Mouse (Mus musculus) heart, adult 11 months (tissue): ENCODE data around the gene Srsf9.
A peak's percentile ranks its signal among the peaks of the same experiment; 100 is the strongest.

Experiments
- DNase-seq: peaks from one replicate; pipeline ENCODE4 v3.0.0; 2022

Srsf9 gene

DNA sequence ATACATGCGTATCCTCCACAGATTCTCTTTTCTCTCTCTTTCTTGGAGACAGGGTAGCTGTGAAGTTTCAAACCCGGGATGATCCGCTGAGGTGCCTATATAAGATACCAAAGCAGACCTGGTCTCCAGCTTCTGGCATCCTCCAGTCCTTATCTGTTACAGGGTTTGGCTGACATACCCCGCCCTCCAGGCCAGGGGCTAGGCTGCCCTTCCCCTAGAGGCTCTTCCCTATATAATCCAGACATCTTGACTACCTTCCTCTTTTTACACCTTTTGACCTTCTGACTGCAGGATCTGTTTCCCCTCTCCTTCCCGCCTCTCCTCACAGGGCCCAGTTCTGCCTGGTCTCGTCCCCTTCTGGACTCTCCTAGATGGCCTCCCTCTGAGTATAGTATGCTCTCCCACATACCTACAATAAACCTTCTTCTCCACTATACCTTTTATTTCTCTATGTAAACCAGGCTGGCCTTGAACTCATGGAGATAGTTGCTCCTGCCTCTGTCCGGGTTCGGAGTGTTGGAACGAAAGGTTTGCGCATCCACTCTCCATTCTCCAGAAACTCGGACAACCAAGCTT is 633 bp upstream of the Srsf9 start:
- DNase-seq, result no peak

DNA sequence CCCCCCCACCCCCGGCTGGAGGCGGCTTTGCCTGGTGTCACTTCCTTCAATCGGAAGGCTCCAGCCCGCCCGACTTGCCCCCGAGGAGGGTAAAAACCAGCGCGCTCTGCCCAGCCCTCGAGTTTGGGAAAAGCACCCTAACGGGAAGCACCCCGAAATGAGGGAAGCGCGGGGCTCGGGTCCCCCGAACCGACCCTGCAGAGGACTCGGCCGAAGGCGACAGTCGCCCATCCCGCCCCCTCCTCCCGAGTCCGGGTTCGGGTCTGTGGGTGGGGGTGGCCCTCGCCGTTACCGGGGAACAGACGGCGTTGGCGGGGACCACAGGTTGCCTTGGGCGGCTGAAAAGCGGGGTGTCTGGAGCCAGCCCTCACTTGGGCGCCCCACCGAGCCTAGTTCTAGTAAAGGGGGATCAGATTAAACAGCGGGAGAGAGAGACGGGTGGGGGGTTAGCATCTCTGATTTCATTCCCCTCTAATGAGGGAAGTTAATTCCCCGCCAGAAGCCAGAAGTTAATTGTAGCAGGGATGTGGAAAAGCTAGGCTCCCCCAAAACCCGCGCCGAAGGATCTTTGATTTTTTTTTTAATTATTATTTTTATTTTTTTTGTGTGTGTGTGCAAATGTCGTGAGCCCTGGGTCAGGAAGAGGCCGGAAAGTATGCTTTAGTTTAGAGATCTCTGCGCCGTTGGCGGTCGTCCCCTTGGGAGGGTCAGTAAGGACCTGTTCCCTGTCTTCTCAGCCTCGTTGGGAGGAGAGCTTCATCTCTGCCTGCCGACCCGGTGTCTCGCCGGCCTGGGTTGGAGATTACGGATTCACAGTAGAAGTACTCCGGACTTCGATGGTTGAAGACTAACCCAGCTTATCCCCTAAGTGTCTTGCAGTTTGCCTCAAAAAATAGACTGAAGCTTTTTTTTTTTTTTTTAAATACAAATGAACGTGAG is 902 bp downstream of the Srsf9 start:
- DNase-seq, result peak; percentile 95

DNA sequence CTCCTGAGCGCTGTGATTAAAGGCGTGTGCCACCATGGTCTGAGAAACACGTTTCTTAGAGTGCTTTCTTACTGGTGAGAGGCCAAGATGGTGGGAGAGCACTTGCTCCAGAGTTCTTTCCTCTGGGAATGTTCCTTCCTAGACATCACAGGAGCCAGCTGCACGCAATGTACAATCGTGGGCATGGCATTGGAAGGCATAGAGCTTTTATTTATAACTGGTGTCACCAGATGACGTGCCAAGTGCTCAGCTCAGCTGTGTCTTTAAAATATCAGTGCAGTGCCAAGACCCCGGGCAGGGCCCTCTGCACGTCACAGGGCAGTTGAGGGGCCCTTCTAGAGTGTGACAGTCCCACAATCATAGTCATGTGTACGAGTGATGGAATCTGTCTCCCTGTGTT is 4.0 kb downstream of the Srsf9 start:
- DNase-seq, result peak; percentile 93

DNA sequence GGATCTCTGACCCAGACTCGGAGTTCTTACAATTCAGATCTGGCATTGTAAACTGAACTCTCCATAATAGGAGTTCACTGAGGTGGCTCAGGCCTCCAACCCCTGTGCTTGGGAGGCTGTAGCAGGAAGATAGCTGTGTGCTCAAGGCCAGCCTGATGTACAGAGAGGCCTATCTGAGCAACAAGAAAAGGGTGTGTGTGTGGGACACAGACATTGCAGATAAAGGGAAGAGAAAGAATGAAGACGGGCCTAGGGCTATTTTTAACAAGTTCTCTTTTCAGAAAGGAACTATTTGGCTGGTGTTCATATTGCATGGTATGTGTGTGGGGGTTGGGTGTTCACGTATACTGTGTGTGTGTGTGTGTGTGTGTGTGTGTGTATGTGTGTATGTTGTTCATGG is 6.6 kb downstream of the Srsf9 start:
- DNase-seq, result no peak

DNA sequence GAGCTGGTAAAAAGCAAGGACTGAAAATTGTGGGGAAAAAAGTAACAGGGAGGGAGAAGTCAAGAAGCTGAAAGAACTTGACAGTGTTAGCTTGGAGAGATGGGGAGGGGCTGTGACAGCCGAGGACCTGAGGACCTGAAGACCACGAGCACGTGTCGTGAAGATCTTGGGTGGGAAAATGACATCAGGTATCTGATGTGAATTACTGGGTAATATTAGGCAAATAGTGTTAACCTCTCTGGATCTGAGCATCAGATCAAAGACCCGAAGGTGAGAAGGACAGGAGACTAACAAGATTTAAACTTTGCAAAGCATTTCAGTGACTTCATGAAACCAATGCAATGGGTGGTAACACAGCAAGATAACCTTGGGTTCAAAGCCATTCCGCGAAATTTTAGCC is 13.0 kb downstream of the Srsf9 start:
- no peak for DNase-seq

DNA sequence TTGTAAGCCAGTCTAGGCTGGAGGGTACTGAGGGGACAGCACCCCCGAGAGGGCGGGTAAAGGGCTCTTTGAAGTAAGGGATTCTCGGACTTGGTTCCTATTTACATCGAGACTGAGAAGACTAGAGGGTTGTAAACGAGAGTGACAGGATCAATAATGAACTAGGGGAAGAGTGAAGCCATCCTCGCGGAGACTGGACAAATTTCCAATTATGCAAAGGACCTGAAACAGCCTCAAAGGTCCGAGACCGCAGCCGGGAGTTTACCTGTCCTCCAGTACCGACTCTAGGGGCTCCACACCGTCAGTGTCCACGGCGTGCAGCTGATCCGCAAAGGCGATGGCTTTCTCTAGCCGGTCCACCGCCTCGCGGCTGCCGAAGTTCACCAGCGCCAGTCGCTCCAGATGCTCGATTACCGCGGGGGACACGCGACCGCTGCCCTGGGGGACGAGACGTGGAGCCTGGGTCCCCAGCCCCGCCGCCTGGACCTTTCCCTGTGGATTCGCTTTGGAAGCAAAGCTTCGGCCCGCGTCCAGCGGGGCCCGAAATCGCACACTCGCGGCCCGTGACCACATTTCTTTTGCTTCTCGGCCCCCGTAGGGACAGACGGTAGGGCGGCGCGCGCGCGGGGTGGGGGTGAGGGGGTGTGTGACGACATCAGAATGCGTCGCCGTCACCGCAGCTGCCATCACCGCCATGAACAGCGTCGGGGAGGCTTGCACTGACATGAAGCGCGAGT is 13.8 kb downstream of the Srsf9 start, which contains the start of the genes Gatc and Triap1:
Gene Gatc, minus strand, starts transcription at position 602 of the 737 bp plus-strand sequence.
Gene Triap1, plus strand, starts transcription at position 649 of the 737 bp plus-strand sequence.
- DNase-seq, result peak; percentile 99

DNA sequence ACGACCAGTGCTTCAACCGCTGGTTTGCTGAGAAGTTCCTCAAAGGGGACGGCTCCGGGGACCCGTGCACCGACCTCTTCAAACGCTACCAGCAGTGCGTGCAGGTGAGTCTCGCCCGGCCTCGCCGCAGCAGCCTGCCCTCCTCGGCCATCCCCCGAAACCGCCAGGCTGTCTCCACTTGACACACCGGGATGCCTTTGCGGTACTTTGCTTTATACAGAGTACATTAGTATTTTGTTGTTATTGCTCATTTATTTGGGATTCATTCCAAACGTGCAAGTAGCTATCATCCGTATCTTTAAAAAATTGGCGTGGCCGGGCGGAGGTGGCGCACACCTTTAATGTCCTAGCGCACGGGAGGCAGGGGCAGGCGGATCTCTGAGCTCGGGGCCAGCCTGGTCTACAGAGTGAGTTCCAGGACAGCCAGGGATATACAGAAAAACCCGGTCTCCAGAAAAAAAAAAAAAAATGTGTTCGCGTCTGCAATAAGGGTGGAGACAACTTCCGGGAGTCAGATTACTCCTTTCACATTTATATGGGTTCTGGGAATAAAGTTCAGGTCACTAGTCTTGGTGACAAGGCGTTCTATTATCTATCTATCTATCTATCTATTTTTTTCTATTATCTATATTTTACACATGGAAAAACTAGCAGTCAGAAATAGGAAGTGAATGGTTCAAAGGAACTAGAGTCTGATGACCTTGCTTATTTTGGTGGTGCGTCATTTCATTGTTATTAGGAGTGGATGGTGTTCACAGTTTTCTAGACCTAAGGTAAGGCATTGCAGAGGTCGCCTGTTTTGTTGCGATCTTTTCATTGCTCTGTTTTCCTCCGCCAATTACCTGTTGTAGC is 14.6 kb downstream of the Srsf9 start:
- no peak for DNase-seq

DNA sequence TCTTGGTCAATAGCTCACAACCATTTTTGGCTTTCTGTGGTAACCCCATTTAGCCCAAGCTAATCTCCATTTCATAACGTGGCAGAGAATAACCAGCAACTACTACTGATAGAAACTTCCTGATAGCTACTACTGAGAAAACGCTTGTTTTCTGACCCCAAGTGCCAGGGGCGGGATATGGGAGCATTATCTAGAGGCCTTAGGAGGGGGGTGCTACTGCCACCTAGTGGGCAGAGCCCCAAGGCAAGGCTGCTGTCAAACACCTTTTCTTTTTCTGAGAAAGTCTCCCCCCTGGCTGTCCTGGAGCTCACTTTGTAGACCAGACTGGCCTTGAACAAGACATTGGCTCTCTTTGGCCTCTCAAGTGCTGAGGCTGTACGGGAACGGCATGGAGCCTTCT is 20.6 kb downstream of the Srsf9 start:
- peak; percentile 98 for DNase-seq

DNA sequence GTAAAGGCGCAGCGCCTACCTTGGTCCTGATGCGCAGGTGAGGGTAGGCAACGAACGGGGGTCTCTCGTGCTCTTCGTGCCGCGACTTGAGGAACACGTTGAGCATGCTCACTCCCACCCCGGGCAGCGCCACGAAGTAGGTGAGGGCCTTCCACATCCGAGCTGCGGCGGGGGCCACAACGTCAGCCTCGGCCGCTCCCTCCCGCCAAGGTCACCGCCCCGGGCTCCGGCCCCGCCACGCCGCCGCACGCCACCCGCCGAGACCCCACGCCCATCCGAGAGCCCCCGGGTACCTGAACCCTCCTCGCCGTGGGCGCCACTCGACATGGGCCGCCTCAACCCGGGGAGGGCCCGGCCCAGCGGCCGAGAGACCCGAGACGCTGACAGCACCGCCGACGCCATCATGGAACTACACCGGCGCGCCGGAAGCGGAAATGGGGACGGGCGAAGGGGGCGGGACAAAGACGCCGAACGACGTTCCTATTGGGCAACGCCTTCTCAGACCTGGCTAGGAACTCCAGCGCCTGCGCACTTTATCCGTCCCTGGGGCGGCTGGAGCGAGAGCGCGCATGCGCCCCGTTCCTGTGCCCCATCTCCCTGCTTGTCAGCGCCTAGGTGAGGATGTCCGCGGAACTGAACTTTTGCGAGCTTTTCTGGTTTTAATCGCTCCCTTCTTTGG is 21.7 kb downstream of the Srsf9 start, which contains the start of gene Cox6a1:
Gene Cox6a1, minus strand, starts transcription at position 436 of the 679 bp plus-strand sequence.
- DNase-seq, result peak; percentile 100

DNA sequence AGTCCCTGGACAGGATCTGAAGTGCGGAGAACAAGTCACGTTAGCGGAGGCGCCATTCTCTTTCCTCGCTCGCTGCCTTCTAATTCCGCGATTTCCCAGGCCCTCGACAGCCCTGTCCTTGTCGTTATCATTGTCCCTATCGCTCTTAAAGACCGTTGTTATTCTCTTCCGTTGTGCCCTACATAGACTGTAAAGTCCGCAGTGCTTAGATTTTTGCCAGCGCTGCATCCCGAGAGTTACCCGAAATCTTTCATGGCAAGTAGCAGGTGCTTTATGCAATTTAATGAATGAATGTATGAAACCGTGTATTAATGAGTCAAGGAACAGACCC is 22.2 kb downstream of the Srsf9 start:
- no peak for DNase-seq

DNA sequence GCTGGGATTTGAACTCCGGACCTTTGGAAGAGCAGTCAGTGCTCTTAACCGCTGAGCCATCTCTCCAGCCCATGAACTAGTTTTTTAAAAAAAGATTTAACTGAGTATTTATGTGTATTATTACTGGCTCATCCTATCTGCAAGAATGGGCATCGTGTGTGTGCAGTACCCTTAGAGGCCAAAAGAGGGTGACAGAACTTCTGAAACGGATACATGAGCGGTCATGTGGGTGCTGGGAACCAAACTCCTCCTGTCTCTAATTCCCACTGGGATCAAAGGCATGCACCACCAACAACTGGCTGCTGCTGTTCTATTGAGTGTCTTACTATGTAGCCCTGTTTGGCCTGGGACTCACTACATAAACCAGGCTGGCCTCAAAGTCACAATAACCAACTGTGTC is 24.4 kb downstream of the Srsf9 start:
- no peak for DNase-seq

DNA sequence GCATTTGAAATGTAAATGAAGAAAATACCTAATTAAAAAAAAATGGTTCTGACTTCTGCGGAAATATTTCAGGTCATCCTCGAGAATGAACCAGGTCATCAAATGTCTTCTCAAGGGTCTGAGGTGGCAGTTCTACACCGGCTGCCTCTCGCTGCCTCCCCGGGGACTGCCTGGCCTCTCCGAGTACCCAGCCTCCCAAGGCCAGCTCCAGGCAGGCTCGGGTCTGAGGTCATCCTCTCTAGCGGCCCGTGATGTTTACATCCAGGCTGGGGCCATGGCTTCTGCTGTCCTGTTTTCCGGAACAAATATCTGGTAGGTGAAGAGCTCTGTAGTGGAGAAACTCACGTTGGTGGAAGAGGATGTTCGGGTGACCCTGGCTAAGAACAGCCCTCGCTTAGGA is 28.1 kb downstream of the Srsf9 start:
- peak; percentile 85 for DNase-seq

DNA sequence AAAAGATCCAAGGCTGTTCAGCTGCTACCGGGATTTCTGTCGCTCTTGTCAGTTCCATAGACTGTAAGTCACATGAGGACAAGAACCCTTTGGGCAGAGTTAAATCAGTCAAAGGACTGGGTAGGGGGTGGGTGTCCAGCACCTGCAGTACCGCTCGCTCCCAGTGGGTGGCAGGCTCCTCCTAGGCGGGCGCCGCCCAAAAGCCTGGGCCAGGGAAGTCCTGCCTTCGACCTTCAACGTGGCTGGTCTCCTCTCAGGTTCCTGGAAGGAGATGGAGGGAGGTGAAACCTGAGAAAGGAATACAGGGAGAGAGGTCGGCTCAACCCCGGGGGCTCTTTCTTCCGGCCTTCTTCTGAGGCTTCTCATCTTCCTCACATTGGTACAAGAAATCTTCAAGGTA is 31.9 kb downstream of the Srsf9 start:
- DNase-seq, result peak; percentile 97

DNA sequence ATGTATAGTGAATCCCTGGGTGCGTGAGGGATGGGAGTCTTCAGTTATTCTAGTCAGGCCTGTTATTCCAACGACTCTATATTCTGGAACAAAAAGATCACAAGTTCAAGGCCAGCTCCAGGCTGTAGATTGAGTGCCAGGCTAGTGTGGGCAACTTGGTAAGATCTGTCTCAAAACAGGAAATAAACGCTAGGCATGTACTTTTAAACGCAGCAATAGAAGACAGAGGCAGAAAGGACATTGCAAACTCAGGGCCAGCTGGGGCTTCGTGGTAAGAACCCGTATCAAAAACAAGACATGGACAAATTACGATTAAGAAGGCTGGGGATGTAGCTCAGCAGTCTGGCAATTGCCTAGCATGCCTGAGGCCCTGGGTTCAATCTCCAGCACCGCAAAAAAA is 32.5 kb downstream of the Srsf9 start:
- DNase-seq, result no peak

DNA sequence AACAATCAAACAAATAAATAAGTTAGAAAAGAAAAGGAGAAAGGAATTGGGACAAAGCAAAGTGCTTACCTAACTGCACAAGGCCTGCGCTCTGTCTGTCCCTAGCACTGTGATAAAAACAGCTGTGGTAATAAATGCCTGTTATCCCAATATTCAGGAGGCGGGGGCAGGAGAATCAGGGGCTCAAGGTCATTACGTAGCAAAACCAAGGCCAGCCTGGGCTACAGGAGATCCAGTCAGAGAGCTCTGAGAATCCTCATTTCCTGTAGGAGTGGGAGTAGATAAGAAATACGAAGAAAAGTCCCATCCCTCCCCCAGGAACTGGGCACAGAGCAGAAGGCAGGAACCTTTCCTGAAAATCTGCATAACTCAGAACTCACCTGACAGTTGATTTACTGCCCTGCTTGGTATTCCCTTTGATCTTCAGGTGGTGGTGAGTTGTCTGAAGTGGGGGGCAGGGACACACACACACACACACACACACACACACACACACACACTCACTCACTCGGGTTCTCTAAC is 32.9 kb downstream of the Srsf9 start:
- DNase-seq, result no peak

DNA sequence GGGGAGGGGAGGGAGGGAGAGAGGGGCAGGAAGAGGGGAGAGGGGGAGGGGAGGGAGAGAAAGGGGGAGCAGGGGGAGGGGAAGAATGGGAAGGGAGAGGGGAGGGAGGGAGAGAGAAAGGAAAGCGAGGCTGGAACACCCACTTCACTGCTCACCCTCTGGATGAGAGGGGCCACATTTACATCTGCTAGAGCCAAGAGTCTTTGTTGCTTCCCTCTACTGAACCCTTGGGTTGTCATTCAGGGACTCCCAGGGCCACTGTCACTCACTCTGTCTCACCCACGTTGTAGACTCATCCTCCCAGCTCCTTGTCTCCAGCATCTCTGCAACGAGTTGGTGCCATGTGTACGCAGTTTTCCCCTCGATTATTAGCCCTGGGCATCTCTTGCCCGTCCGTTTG is 35.2 kb downstream of the Srsf9 start:
- no peak for DNase-seq

DNA sequence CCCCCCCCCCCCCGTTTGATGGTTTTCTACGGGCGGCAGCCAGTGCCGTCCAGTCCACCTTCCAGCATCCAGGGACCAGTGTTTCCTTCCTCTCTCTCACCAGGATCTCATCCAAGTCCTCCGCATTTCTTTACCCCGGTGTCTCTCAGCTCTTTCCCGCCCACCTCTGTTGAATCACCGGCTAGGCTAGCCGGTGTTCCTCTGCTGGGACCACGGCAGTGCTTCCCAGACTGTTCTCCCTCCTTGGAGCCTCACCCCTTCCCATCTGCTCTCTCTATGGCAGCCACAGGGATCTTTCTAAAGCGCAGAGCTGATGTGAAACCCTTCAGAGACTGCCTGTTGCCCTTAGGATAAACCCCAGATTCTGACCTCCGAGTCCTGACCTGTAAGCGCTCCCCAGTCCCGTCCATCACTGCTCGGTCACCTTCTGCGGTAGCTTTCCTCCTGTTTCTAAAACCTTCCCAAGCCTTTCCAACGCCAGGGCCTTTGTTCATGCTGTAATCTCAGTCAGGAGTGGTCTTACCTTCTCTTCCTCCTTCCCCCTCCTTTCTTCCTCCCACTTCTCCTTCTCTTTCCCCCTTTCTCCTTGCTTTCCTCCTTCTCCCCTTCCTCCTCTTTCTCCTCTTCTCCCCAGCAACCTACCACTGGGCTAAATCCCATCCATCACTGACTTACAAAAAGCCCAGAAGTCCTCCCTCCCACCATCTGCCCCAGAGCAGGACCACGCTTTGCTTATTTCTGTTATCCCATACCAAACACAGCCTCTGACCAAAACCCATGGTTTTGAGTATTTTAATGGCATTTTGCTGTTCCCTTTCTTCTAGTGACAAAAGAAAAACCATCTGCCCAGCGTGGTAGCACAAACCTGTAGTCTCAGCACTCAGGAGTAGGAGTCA is 36.1 kb downstream of the Srsf9 start:
- no peak for DNase-seq

DNA sequence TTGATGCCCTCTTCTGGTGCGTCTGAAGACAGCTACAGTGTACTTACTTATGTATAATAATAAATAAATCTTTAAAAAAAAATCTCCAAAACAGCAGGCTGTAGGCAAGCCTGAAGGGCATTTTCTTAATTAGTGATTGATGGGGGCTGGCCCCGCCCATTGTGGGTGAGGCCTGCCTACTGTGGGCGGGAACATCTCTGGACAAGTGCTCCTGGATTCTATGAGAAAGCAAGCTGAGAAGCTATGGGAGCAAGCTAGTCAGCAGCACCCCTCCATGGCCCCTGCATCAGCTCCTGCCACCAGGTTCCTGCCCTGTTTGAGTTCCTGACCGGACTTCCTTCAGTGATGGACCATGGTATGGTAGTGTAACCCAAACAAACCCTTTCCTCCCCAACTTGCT is 37.8 kb downstream of the Srsf9 start:
- no peak for DNase-seq

DNA sequence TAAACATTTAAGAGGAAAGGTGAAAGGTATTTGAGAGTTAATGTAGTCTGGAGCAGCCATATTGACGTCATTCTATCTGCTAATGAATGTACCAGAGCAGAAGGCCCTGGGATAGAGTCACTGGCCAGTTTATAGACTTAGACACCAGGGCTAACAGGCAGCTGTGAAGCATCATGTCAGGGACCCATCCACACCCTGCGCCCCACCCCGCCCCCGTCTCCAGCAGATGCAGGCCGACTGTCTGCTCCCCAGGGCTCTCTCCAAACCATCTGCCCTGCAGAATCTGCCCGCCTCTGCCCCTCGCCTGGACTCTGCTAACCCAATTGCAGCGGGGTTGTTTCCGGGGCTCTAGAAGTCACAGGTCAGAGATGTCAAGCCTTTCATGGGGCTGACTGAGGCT is 44.8 kb downstream of the Srsf9 start:
- no peak for DNase-seq

DNA sequence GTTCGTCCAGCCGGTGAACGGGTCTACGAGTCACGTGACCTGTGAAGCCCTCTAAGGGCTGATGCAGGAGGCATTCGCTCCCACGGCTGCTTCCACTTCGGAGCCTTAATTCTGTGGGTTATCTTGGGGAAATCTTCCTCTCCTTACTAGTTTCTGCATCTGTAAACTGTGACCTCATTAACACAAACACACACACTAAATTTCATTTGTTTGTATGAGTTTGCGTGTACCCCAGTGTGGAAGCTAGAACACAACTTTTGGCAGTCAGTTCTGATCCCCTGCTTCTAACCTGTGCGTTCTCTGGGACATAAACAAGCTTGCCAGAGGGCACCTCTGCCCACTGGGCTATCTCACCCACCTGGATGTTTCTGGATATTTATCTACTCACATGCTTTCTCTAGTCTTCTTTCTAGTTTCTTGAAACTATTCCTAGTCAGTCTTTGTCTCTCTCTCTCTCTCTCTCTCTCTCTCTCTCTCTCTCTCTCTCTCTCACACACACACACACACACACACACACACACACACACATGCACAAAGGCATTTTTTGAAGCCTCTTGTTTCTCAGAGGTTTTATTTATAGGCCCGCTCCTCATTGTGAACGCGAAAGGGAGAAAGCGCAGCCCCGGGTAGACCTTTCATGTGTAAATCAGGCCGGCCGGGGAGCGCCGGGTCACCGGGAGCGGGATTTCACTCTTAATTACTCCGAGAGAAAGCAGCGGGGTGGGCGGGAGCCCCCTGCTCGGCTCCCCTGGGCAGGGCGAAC is 46.6 kb downstream of the Srsf9 start:
- no peak for DNase-seq
